In the genomic region with DNA sequence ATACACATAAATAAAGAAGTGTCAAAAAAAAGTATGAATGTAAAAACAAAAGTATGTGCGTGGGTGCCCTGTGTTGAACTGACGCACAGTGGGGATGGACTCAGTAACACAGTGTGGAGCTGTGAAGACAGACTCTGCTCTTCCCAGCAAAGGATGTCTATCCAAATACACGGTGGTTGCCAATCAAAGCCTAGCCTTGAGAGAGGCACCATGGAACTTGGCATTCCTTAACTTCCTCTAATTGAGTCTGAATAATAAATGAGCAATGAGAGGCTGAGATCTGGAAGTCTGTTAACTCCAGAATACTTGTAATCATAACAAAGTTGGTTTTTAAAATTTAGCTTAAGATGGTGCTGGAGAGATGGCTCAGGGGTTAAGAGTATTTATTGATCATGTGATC, we compare ENCODE assay signal across 18 mouse cellular contexts.
"Had no signal": no experiment of that assay in that cellular context is flagged by ENCODE, and none has a peak within 500 bp of the region (broad histone marks: within the 10 kb centered on the region; RNA-seq: fewer than 3 reads in every experiment).

No protein-coding gene starts in this region.

- H3K4me1 ChIP-seq: midbrain, embryonic 10.5 days; midbrain, embryonic 12.5 days had no signal

- DNase-seq: lung, embryonic 14.5 days; lung, postnatal 10 days; lung, postnatal 4 days; midbrain, embryonic 14.5 days; retina, postnatal 1 day; right cerebral cortex, adult 18-20 months; right cerebral cortex, postnatal 25 days; right cerebral cortex, postnatal 4 days; spleen, adult 18-20 months; thymus, adult 2 months; thymus, postnatal 25 days; thymus, postnatal 4 days had no signal

- H3K4me2 ChIP-seq: lung, embryonic 14.5 days; midbrain, embryonic 12.5 days; neural tube, embryonic 13.5 days; neural tube, embryonic 15.5 days had no signal

- H3K36me3 ChIP-seq: midbrain, embryonic 10.5 days; midbrain, embryonic 12.5 days; neural tube, embryonic 13.5 days; neural tube, embryonic 15.5 days had no signal

- H3K27me3 ChIP-seq: midbrain, embryonic 12.5 days; neural tube, embryonic 13.5 days; neural tube, embryonic 15.5 days had no signal

- H3K9ac ChIP-seq: lung, embryonic 14.5 days; midbrain, embryonic 12.5 days; neural tube, embryonic 13.5 days; neural tube, embryonic 15.5 days had no signal

- H3K9me3 ChIP-seq: midbrain, embryonic 10.5 days; midbrain, embryonic 12.5 days; neural tube, embryonic 13.5 days; neural tube, embryonic 15.5 days had no signal

- H3K27ac ChIP-seq: midbrain, embryonic 10.5 days; midbrain, embryonic 12.5 days; neural tube, embryonic 13.5 days; neural tube, embryonic 15.5 days had no signal

- H3K4me3 ChIP-seq: midbrain, embryonic 10.5 days; midbrain, embryonic 12.5 days; myocyte; neural tube, embryonic 13.5 days; neural tube, embryonic 15.5 days had no signal

- ATAC-seq: midbrain, embryonic 16.5 days had no signal
